Mouse (Mus musculus) olfactory bulb, adult 2 months (tissue): ENCODE measurements around the gene Add1.

ENCODE experiments used
- CTCF ChIP-seq: fragments of 200-500 bp; IDR thresholded peaks from 2 replicates; pipeline ENCODE4 v1.5.1; 2012; ENCODE audit warnings: low read depth, mild to moderate bottlenecking, low read length, moderate library complexity; ENCODE audit not compliant: insufficient read depth
- POLR2A ChIP-seq: fragments of 200-500 bp; IDR thresholded peaks from 2 replicates; pipeline ENCODE4 v1.6.1; 2012; ENCODE audit warnings: mild to moderate bottlenecking, low read depth, low read length, moderate library complexity; ENCODE audit not compliant: insufficient read depth

- TF ChIP-seq CTCF (no peak), POLR2A (no peak)
These were observed 4.7 kb downstream of the Add1 start for GRCm38 (mm10) chr5:34578038-34578655.
